ENCODE assay signal across 8 mouse cellular contexts in the genomic region with DNA sequence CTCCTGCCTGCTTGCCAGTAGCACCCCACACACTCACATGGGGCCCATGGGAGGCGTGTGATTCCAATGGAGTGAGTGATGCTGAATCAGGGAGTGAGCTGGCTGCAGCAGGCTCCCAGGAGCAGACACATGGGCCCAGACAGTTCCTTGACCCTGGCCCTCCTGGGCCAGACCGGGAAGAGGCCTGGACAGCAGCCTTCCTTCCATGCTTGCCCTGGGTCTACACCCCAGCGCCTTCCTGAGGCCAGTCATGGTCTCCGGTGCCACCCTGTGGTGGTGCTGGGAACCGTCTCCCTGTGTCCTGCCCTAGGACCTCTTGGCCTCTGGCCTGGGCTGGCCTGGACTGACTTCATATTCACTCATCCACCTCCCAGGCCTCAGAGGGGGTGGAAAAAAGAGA. TPM values are rescaled to one million over a fixed set of nuclear protein-coding genes. Genes with fewer than 3 reads are reported as not detected.
DNase-seq lines count a peak whose midpoint lies in the region; ATAC-seq and TF ChIP-seq lines count a peak whose summit lies in the region.

No protein-coding gene starts in this region.

- H3K9me3 ChIP-seq in heart, embryonic 12.5 days (replicated peaks), result no peaks in the 10 kb centered on the region
- H3K9me3 ChIP-seq in hindbrain, postnatal 0 days (ENCODE audit: low read length), result no peaks in the 10 kb centered on the region

- H3K4me1 ChIP-seq in heart, embryonic 12.5 days (replicated peaks), result 0 out of 2 replicates have a peak, but pooled peaks cover 13% of the 10 kb centered on the region
- H3K4me1 ChIP-seq in cerebellum, adult 2 months (ENCODE audit: control insufficient read depth, insufficient read depth, low read length), result no peaks in the 10 kb centered on the region
- H3K4me1 ChIP-seq in hindbrain, postnatal 0 days (ENCODE audit: insufficient read depth, low read length), result no peaks in the 10 kb centered on the region

- no peak overlapping the region for H3K27ac ChIP-seq in heart, embryonic 12.5 days (ENCODE audit: poor library complexity, severe bottlenecking)
- H3K27ac ChIP-seq in cerebellum, adult 2 months (ENCODE audit: insufficient read depth, low read length), result no peak overlapping the region
- H3K27ac ChIP-seq in hindbrain, postnatal 0 days, result no peak overlapping the region

- 37% methylated on average over 5 of the region's 5 CpGs for WGBS in heart, embryonic 12.5 days
- WGBS in cerebellum, adult 2 months, result 45% methylated on average over 5 of the region's 5 CpGs
- 36% methylated on average over 5 of the region's 5 CpGs for WGBS in hindbrain, postnatal 0 days

- peaks cover 3% of the 10 kb centered on the region; the same call in 1 of the 2 replicates for H3K36me3 ChIP-seq in heart, embryonic 12.5 days
- peaks cover 8% of the 10 kb centered on the region; the same call in 1 of the 2 replicates for H3K36me3 ChIP-seq in hindbrain, postnatal 0 days (ENCODE audit: insufficient read depth, low read length)
- H3K36me3 ChIP-seq in splenic B cell, adult 2 months (ENCODE audit: control insufficient read depth, insufficient read depth, low read length, poor library complexity, severe bottlenecking), result no peaks in the 10 kb centered on the region

- peak; percentile 99 for DNase-seq in heart, adult 11 months
- DNase-seq in cerebellum, adult 2 months, result peak; percentile 71 to 81
- DNase-seq in frontal cortex, postnatal 25 days (ENCODE audit: low spot score in 2 of 2), result peak; percentile 41 to 42
- DNase-seq in hindbrain, postnatal 0 days (ENCODE audit: low spot score), result peak; percentile 58
- DNase-seq in left cerebral cortex, adult 18-20 months (ENCODE audit: low spot score in 2 of 2), result peak; percentile 52 to 63
- peak; percentile 65 for DNase-seq in mesoderm, embryonic 11.5 days (ENCODE audit: low read depth, low spot score)
- peak; percentile 61 for DNase-seq in splenic B cell, adult 2 months (ENCODE audit: low read depth, low spot score)

- TF ChIP-seq POLR2A in cerebellum, adult 2 months (IDR thresholded peaks at IDR 0.05; ENCODE audit: borderline replicate concordance, insufficient read depth, low read length), result no peak

- no peak overlapping the region for H3K4me3 ChIP-seq in heart, embryonic 12.5 days
- no peak overlapping the region for H3K4me3 ChIP-seq in cerebellum, adult 2 months (replicated peaks; ENCODE audit: insufficient read depth, low read depth, low read length)
- no peak overlapping the region for H3K4me3 ChIP-seq in hindbrain, postnatal 0 days (ENCODE audit: low read length)

- peak; percentile 98 for TF ChIP-seq CTCF in cerebellum, adult 2 months (IDR thresholded peaks at IDR 0.05; ENCODE audit: borderline replicate concordance, insufficient read depth, low read depth, low read length)
- peak; percentile 93 for TF ChIP-seq CTCF in hindbrain, postnatal 0 days (IDR thresholded peaks at IDR 0.05; ENCODE audit: low read depth)

- no peak for ATAC-seq in heart, embryonic 12.5 days (ENCODE audit: insufficient number of reproducible peaks, low FRiP score)
- ATAC-seq in hindbrain, postnatal 0 days, result peak; percentile 60

- no peak overlapping the region for H3K9ac ChIP-seq in heart, embryonic 12.5 days
- H3K9ac ChIP-seq in hindbrain, postnatal 0 days (replicated peaks; ENCODE audit: low read length), result no peak overlapping the region

- H3K4me2 ChIP-seq in heart, embryonic 12.5 days, result no peak overlapping the region
- no peak overlapping the region for H3K4me2 ChIP-seq in hindbrain, postnatal 0 days (ENCODE audit: low read depth, low read length)

- H3K27me3 ChIP-seq in heart, embryonic 12.5 days (replicated peaks), result peaks cover 4% of the 10 kb centered on the region; the same call in 1 of the 2 replicates
- no peaks in the 10 kb centered on the region for H3K27me3 ChIP-seq in cerebellum, adult 2 months (ENCODE audit: control insufficient read depth, insufficient read depth, low read length)
- H3K27me3 ChIP-seq in hindbrain, postnatal 0 days (ENCODE audit: insufficient read depth, low read length), result no peaks in the 10 kb centered on the region
- H3K27me3 ChIP-seq in splenic B cell, adult 2 months (ENCODE audit: control insufficient read depth, insufficient read depth, low read length, poor library complexity, severe bottlenecking), result no peaks in the 10 kb centered on the region

RNA-seq across cellular contexts. Expression of a gene that starts 58.1 kb away (rescaled TPM):
- polyA plus RNA-seq in heart, embryonic 12.5 days (2016; fragmentation: Nextera tagmentation; extraction: Ambion mirVana), result 1.9 and 2.1 TPM in 2 replicates
- 27.3 and 28.9 TPM in 2 replicates for polyA plus RNA-seq in cerebellum, adult 2 months (2012; rRNA removed)
- total RNA-seq in hindbrain, postnatal 0 days (2014; rRNA removed), result 69.2 and 72.8 TPM in 2 replicates
- polyA plus RNA-seq in hindbrain, postnatal 0 days (2015; fragmentation: Nextera tagmentation; extraction: Ambion mirVana), result 15.7 and 17.1 TPM in 2 replicates
- total RNA-seq in left cerebral cortex, adult 18-20 months (2021), result 10 to 100 TPM; 91.6 to 92.4 TPM

Comparison
In these comparisons a context has a peak if more than half of its experiments do, and no peak if none do; other contexts are left out.
1. DNase-seq: peak in every context shown above with its lines; median percentile 99 in heart, adult 11 months; 76 in cerebellum, adult 2 months; 65 in mesoderm, embryonic 11.5 days; 61 in splenic B cell, adult 2 months; 58 in hindbrain, postnatal 0 days; 58 in left cerebral cortex, adult 18-20 months; 42 in frontal cortex, postnatal 25 days.